Mouse (Mus musculus) hindbrain, embryonic 10.5 days (tissue): Measurements from ENCODE around the gene Adamts17. TPM values are rescaled to one million over a fixed set of nuclear protein-coding genes. Genes with fewer than 3 reads are reported as not detected.

ENCODE experiments used
- DNase-seq: peaks from one replicate; pipeline ENCODE4 v3.0.0-alpha.2; 2017; ENCODE audit warnings: low spot score
- H3K27ac ChIP-seq: fragments of 300-500 bp; sonication (generic); 2 replicates; pipeline ENCODE4 v1.5.1; 2016; ENCODE audit warnings: mild to moderate bottlenecking, moderate library complexity
- H3K27me3 ChIP-seq: fragments of 300-500 bp; sonication (generic); 2 replicates; pipeline ENCODE4 v1.6.1; 2016; ENCODE audit warnings: mild to moderate bottlenecking; ENCODE audit not compliant: poor library complexity, insufficient read depth, severe bottlenecking
- H3K36me3 ChIP-seq: fragments of 300-500 bp; sonication (generic); 2 replicates; pipeline ENCODE4 v1.6.1; 2016; ENCODE audit warnings: mild to moderate bottlenecking, moderate library complexity
- H3K4me1 ChIP-seq: fragments of 300-500 bp; sonication (generic); replicated peaks from 2 replicates; pipeline ENCODE4 v1.6.1; 2016; ENCODE audit warnings: mild to moderate bottlenecking
- H3K4me3 ChIP-seq: fragments of 300-500 bp; sonication (generic); 2 replicates; pipeline ENCODE4 v1.5.1; 2016; ENCODE audit warnings: mild to moderate bottlenecking, moderate library complexity
- H3K9me3 ChIP-seq: fragments of 300-500 bp; sonication (generic); 2 replicates; pipeline ENCODE4 v1.6.1; 2016; ENCODE audit warnings: mild to moderate bottlenecking, moderate library complexity
- WGBS: fragments of 180-500 bp; shearing (Covaris S2); methylation state at CpG from one replicate; pipeline ENCODE4 v1.1.7; 2016; 5-methylcytosine and 5-hydroxymethylcytosine counted together
- polyA plus RNA-seq: library from polyadenylated mRNA; unstranded; fragments of >200 nt; fragmentation: Nextera tagmentation; extraction: Ambion mirVana; gene quantifications from 2 replicates; pipeline ENCODE4 v1.2.1, GENCODE M21; 2016

Gene Adamts17
- polyA plus RNA-seq, 1 experiment from 2014 or later: 2.0 TPM

- DNase-seq: no peak
- H3K27ac ChIP-seq: no peak overlapping the region
- no peaks in the 10 kb centered on the region for H3K27me3 ChIP-seq
- no peaks in the 10 kb centered on the region for H3K9me3 ChIP-seq
- no peaks in the 10 kb centered on the region for H3K36me3 ChIP-seq
- H3K4me3 ChIP-seq: no peak overlapping the region
- WGBS: 84% methylated on average over 9 of the region's 9 CpGs
- no peaks in the 10 kb centered on the region for H3K4me1 ChIP-seq
Measured at GRCm38 (mm10) chr7:66812737-66813136, 26.8 kb upstream of the Adamts17 start.

GRCm38 (mm10) chr7:66813172-66813571, 26.4 kb upstream of the Adamts17 start:
- no peak for DNase-seq
- H3K27ac ChIP-seq: no peak overlapping the region
- no peaks in the 10 kb centered on the region for H3K9me3 ChIP-seq
- no peak overlapping the region for H3K4me3 ChIP-seq
- 74% methylated on average over 1 of the region's 1 CpGs for WGBS
- H3K27me3 ChIP-seq: no peaks in the 10 kb centered on the region
- H3K36me3 ChIP-seq: no peaks in the 10 kb centered on the region
- H3K4me1 ChIP-seq: no peaks in the 10 kb centered on the region

DNA sequence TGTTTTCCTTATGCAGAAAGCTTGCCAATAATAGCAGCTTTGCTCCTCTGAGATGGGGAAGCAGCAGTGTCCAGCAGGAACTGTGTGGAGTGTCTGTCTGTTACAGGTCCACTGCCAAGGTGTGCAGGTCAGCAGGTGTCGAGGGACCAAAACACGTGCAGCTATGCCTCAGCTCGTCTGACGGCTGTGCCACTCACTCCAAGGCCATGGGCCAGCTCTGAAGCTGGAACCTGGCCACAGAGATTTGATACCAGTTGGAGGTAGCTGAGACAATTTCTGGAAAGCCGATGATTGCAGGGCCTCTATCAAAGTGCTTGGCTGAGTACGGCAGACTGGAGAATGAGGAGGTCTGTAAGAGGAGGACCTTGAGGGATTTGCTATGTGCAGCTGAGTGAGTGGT, 24.0 kb upstream of the Adamts17 start:
- Histone ChIP-seq H3K27me3 (no peaks in the 10 kb centered on the region), H3K27ac (no peak overlapping the region), H3K4me1 (no peaks in the 10 kb centered on the region), H3K36me3 (no peaks in the 10 kb centered on the region), H3K9me3 (no peaks in the 10 kb centered on the region), H3K4me3 (no peak overlapping the region)
- 91% methylated on average over 6 of the region's 6 CpGs for WGBS
- no peak for DNase-seq

- H3K4me3 ChIP-seq: no peak overlapping the region
- DNase-seq: peak; percentile 58
- WGBS: 26% methylated on average over 6 of the region's 6 CpGs
- no peaks in the 10 kb centered on the region for H3K9me3 ChIP-seq
- no peaks in the 10 kb centered on the region for H3K4me1 ChIP-seq
- no peak overlapping the region for H3K27ac ChIP-seq
- H3K36me3 ChIP-seq: no peaks in the 10 kb centered on the region
- H3K27me3 ChIP-seq: no peaks in the 10 kb centered on the region
Measured at GRCm38 (mm10) chr7:66820034-66820433, 19.5 kb upstream of the Adamts17 start.

DNA sequence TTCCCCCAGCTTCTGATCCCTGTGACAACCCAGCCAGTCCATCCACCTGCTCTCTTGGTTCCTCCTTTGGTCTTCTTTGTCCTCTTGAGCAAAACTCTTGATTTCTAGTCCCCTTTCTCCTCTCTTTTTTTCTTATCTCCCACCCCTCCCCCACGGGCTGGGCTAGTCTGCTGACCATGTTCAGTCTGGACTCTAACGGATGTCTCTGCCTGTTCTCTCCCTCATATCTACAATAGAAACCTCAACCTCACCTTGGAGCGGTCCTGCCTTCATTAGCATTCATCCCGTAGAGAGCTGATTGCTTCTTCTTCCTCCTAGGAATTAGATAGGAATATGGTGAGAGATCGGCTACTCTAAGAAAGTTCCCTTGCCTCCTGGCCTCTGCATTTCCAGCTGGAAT, 8.7 kb upstream of the Adamts17 start:
- H3K4me3 ChIP-seq: no peak overlapping the region
- H3K27me3 ChIP-seq: no peaks in the 10 kb centered on the region
- H3K27ac ChIP-seq: no peak overlapping the region
- no peak for DNase-seq
- H3K9me3 ChIP-seq: no peaks in the 10 kb centered on the region
- H3K4me1 ChIP-seq: no peaks in the 10 kb centered on the region; the same call in 1 of the 2 replicates
- no peaks in the 10 kb centered on the region for H3K36me3 ChIP-seq
- 84% methylated on average over 5 of the region's 5 CpGs for WGBS

GRCm38 (mm10) chr7:66831295-66831694, 8.2 kb upstream of the Adamts17 start:
- DNase-seq: no peak
- H3K4me1 ChIP-seq: no peaks in the 10 kb centered on the region; the same call in 1 of the 2 replicates
- H3K4me3 ChIP-seq: no peak overlapping the region
- no peaks in the 10 kb centered on the region for H3K9me3 ChIP-seq
- H3K36me3 ChIP-seq: no peaks in the 10 kb centered on the region
- no peak overlapping the region for H3K27ac ChIP-seq
- H3K27me3 ChIP-seq: no peaks in the 10 kb centered on the region
- WGBS: 92% methylated on average over 5 of the region's 5 CpGs

GRCm38 (mm10) chr7:66840008-66840719, 629 bp downstream of the Adamts17 start:
- Histone ChIP-seq H3K36me3 (no peaks in the 10 kb centered on the region), H3K27ac (peak overlapping the region; percentile 71), H3K9me3 (no peaks in the 10 kb centered on the region), H3K27me3 (peaks cover 47% of the 10 kb centered on the region), H3K4me1 (peaks cover 22% of the 10 kb centered on the region), H3K4me3 (peak overlapping the region; percentile 81)
- DNase-seq: peak; percentile 56
- whole genome bisulfite sequencing: under 1% methylated on average over 74 of the region's 76 CpGs

DNA sequence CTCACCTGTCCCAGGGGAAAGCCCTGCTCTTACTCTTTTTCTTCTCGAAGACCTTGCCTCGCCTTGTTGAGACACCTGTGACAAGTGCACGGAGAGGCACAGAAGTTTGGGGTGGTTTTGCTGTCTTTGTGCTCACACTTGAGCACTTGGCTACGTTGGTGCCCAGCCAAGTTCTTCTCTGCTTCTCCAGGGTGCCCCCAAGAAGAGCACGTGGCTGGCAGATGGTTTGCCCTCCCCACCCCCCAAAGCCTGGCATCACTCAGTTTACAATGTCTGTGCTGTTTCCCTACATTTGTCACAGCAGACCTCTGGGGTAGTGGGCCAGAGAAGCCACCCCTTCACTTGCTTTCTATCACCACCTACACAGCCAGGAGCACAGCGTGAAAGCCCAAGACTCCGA, 1.6 kb downstream of the Adamts17 start:
- 81% methylated on average over 7 of the region's 7 CpGs for WGBS
- Histone ChIP-seq H3K4me3 (peak overlapping the region; percentile 81; the same call in 1 of the 2 replicates), H3K36me3 (no peaks in the 10 kb centered on the region), H3K4me1 (peaks cover 22% of the 10 kb centered on the region), H3K27ac (no peak overlapping the region), H3K27me3 (peaks cover 47% of the 10 kb centered on the region), H3K9me3 (no peaks in the 10 kb centered on the region)
- no peak for DNase-seq

GRCm38 (mm10) chr7:66842021-66842420, 2.5 kb downstream of the Adamts17 start:
- 55% methylated on average over 10 of the region's 10 CpGs for WGBS
- DNase-seq: peak; percentile 68
- H3K27me3 ChIP-seq: peaks cover 47% of the 10 kb centered on the region
- no peaks in the 10 kb centered on the region for H3K36me3 ChIP-seq
- peaks cover 22% of the 10 kb centered on the region for H3K4me1 ChIP-seq
- H3K9me3 ChIP-seq: no peaks in the 10 kb centered on the region
- no peak overlapping the region for H3K27ac ChIP-seq
- no peak overlapping the region for H3K4me3 ChIP-seq

- Histone ChIP-seq H3K4me1 (peaks cover 22% of the 10 kb centered on the region), H3K27me3 (peaks cover 32% of the 10 kb centered on the region), H3K9me3 (no peaks in the 10 kb centered on the region), H3K36me3 (no peaks in the 10 kb centered on the region), H3K27ac (no peak overlapping the region), H3K4me3 (no peak overlapping the region)
- WGBS: 65% methylated on average over 2 of the region's 2 CpGs
- DNase-seq: no peak
Measured at GRCm38 (mm10) chr7:66843846-66844245, 4.3 kb downstream of the Adamts17 start.

DNA sequence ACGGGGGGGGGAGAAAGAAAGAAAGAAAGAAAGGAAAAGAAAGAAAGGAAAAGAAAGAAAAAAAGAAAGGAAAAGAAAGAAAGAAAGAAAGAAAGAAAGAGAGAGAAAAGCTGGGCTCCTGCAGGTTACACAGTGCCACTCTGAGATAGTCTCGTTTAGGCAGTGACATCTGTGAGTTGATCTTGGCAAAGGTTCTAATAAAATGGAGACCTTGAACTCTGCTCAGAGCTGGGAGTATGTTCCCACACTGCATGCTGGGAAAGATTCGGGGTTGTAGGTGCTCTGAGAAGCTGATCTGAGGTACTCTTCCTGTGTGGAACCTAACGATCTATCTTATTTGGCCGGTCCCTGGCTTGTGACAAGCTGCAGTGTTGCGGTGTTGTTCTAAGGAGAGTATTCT, 7.0 kb downstream of the Adamts17 start:
- Histone ChIP-seq H3K9me3 (no peaks in the 10 kb centered on the region), H3K27ac (no peak overlapping the region), H3K27me3 (peaks cover 13% of the 10 kb centered on the region), H3K4me1 (no peaks in the 10 kb centered on the region), H3K36me3 (no peaks in the 10 kb centered on the region), H3K4me3 (no peak overlapping the region)
- WGBS: 85% methylated on average over 6 of the region's 6 CpGs
- no peak for DNase-seq

GRCm38 (mm10) chr7:66847299-66847698, 7.8 kb downstream of the Adamts17 start:
- Histone ChIP-seq H3K36me3 (no peaks in the 10 kb centered on the region), H3K27me3 (peaks cover 7% of the 10 kb centered on the region; the same call in 1 of the 2 replicates)

DNA sequence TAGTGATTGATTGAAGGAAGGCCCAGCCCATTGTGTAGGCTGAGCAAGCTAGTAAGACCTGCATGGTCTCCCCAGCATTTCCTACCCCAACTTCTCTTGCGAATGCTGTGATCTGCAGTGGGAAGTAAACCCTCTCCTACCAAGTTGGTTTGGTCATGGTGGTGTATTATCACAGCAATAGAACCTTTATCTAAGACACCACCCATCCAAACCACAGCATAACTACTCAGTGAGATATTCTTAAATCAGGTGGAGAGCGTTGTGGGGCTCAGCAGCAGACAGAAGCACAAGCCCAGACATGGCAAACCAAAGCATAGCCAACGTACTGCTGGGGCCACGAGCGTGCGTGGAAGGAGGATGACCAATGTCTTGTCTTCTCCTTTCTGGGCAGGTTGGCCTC, 9.8 kb downstream of the Adamts17 start:
- Histone ChIP-seq H3K27me3 (no peaks in the 10 kb centered on the region), H3K4me3 (no peak overlapping the region), H3K36me3 (no peaks in the 10 kb centered on the region), H3K9me3 (no peaks in the 10 kb centered on the region), H3K27ac (no peak overlapping the region), H3K4me1 (no peaks in the 10 kb centered on the region)
- 92% methylated on average over 6 of the region's 6 CpGs for WGBS
- no peak for DNase-seq

More at GRCm38 (mm10) chr7:66847299-66847698, 7.8 kb downstream of the Adamts17 start:
- Histone ChIP-seq H3K4me1 (no peaks in the 10 kb centered on the region), H3K27ac (no peak overlapping the region), H3K4me3 (no peak overlapping the region), H3K9me3 (no peaks in the 10 kb centered on the region)
- 90% methylated on average over 9 of the region's 9 CpGs for whole genome bisulfite sequencing
- DNase-seq: no peak
